Mouse (Mus musculus) intestine, postnatal 0 days (tissue): ENCODE measurements around the gene Hdac11. TPM values are rescaled to one million over a fixed set of nuclear protein-coding genes. Genes with fewer than 3 reads are reported as not detected.

Source experiments
- ATAC-seq: fragments of 200-750 bp; cut with Nextera tagmentation; 2 replicates; pipeline ENCODE4 v1.8.0; 2017; ENCODE audit warnings: mild to moderate bottlenecking, moderate TSS enrichment, moderate library complexity
- H3K27ac ChIP-seq: fragments of 300-500 bp; sonication (generic); 2 replicates; pipeline ENCODE4 v1.5.1; 2014; ENCODE audit warnings: mild to moderate bottlenecking, low read depth, low read length, moderate library complexity
- H3K27me3 ChIP-seq: fragments of 300-500 bp; sonication (generic); replicated peaks from 2 replicates; pipeline ENCODE4 v1.6.1; 2014; ENCODE audit warnings: low read length, mixed read lengths; ENCODE audit not compliant: control insufficient read depth, insufficient read depth
- H3K36me3 ChIP-seq: fragments of 300-500 bp; sonication (generic); 2 replicates; pipeline ENCODE4 v1.6.1; 2014; ENCODE audit warnings: mild to moderate bottlenecking, moderate library complexity; ENCODE audit not compliant: control insufficient read depth, insufficient read depth
- H3K4me1 ChIP-seq: fragments of 300-500 bp; sonication (generic); replicated peaks from 2 replicates; pipeline ENCODE4 v1.6.1; 2014; ENCODE audit warnings: antibody characterized with exemption, low read length, mixed read lengths; ENCODE audit not compliant: control insufficient read depth, insufficient read depth
- H3K4me2 ChIP-seq: fragments of 300-500 bp; sonication (generic); replicated peaks from 2 replicates; pipeline ENCODE4 v1.6.1; 2014; ENCODE audit warnings: low read depth, mild to moderate bottlenecking, moderate library complexity
- H3K4me3 ChIP-seq: fragments of 300-500 bp; sonication (generic); 2 replicates; pipeline ENCODE4 v1.5.1; 2014; ENCODE audit warnings: low read depth, low read length
- H3K9ac ChIP-seq: fragments of 300-500 bp; sonication (generic); 2 replicates; pipeline ENCODE4 v1.6.1; 2014; ENCODE audit warnings: mild to moderate bottlenecking, low read depth, low read length
- H3K9me3 ChIP-seq: fragments of 300-500 bp; sonication (generic); 2 replicates; pipeline ENCODE4 v1.6.1; 2016; ENCODE audit warnings: mixed run types; ENCODE audit not compliant: control insufficient read depth
- CTCF ChIP-seq: sonication (generic); IDR thresholded peaks from 2 replicates; pipeline ENCODE4 v1.5.1; 2016; ENCODE audit warnings: low read depth, mild to moderate bottlenecking, control low read depth, antibody characterized with exemption, moderate library complexity
- WGBS: fragments of 180-500 bp; shearing (Covaris S2); extraction: QIAGEN DNeasy Blood & Tissue Kit; methylation state at CpG from one replicate; pipeline ENCODE4 v1.1.7; 2014; 5-methylcytosine and 5-hydroxymethylcytosine counted together
- polyA plus RNA-seq: library from polyadenylated mRNA; unstranded; fragments of >200 nt; fragmentation: Nextera tagmentation; extraction: Ambion mirVana; gene quantifications from 2 replicates; pipeline ENCODE4 v1.2.1, GENCODE M21; 2015

Gene Hdac11
- polyA plus RNA-seq, 1 experiment from 2014 or later: 4.8 TPM

GRCm38 (mm10) chr6:91200429-91201188 is 44.1 kb downstream of the Hdac11 start:
- WGBS: 60% methylated on average over 8 of the region's 8 CpGs

DNA sequence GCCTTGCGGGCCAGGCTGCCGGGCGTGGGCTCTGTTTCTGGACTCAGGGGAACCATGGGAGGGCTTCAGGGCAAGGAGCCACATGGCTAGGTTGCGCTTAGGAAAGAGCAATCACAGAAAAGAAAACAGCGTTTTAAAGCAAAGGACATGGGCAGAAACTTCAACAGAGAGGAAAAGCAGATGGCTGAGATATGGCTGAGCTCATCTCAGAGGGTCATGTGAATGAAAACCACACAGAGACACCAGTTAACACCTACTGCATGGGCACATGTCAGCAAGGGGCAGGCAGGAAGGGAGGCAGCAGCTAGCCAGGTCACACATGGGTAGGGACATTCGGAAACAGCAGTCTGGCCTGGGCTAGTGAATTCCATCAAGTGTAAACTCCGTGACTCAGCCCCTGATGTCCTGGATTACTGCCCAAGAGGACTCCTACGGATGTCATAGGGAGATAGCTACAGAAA is 45.4 kb downstream of the Hdac11 start:
- H3K27ac ChIP-seq: no peak overlapping the region
- WGBS: 66% methylated on average over 8 of the region's 8 CpGs
- TF ChIP-seq CTCF: no peak

More at GRCm38 (mm10) chr6:91200429-91201188, 44.1 kb downstream of the Hdac11 start:
- TF ChIP-seq CTCF: no peak
- Histone ChIP-seq H3K4me1 (no peaks in the 10 kb centered on the region), H3K27me3 (no peaks in the 10 kb centered on the region), H3K27ac (no peak overlapping the region), H3K9me3 (no peaks in the 10 kb centered on the region), H3K36me3 (no peaks in the 10 kb centered on the region), H3K9ac (no peak overlapping the region), H3K4me2 (no peak overlapping the region), H3K4me3 (no peak overlapping the region)
- no peak for ATAC-seq

DNA sequence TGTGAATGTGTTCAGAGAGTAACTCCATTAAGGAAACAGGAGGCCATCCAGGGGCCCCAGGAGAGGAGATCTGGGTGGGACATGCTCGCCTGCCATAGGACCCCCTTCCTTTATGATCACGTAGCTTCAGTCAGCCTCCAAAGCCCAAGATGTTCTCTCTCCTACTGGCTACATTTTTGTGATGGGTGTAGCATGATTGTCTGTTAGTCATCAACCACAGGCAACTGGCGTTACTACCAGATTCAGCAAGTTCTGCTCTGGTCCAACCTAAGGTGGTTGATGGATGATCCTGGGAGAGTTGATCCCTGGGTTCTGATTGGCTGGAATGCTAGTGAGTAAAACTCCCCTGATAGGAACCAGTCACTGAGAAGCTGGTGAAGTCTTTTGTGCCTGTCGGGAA is 46.1 kb downstream of the Hdac11 start:
- Histone ChIP-seq H3K4me1 (no peaks in the 10 kb centered on the region), H3K9me3 (no peaks in the 10 kb centered on the region), H3K36me3 (no peaks in the 10 kb centered on the region), H3K4me2 (no peak overlapping the region), H3K27ac (no peak overlapping the region), H3K27me3 (no peaks in the 10 kb centered on the region), H3K4me3 (no peak overlapping the region), H3K9ac (no peak overlapping the region)
- no peak for TF ChIP-seq CTCF
- no peak for ATAC-seq
- WGBS: 68% methylated on average over 4 of the region's 4 CpGs

More for the DNA sequence above, 45.4 kb downstream of the Hdac11 start:
- Histone ChIP-seq H3K36me3 (no peaks in the 10 kb centered on the region), H3K4me3 (no peak overlapping the region), H3K9ac (no peak overlapping the region), H3K4me2 (no peak overlapping the region), H3K4me1 (no peaks in the 10 kb centered on the region), H3K9me3 (no peaks in the 10 kb centered on the region), H3K27me3 (no peaks in the 10 kb centered on the region)
- ATAC-seq: no peak

DNA sequence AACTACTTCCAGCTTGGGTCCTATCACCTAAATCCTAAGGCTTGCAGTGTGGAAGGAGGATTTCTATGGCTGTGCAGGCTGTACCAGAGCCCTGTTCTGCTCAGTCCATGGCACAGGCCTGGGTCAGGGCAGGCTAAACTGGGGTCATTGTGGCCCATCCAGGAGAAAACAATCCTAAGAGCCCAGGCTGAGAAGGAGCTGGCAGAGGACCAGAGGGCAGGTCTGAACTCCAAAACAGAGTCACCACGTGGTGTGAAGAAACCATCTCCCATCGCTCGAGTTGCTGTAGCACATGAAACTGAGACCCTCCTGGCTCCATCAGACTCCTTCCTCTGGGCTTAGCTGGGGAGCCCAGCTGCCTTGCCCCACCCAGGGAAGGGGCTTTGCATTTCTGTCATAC is 48.9 kb downstream of the Hdac11 start:
- H3K4me1 ChIP-seq: no peaks in the 10 kb centered on the region
- no peak overlapping the region for H3K4me2 ChIP-seq
- WGBS: 66% methylated on average over 3 of the region's 3 CpGs
- H3K27me3 ChIP-seq: peaks cover under 1% of the 10 kb centered on the region; the same call in 1 of the 2 replicates
- no peak for ATAC-seq
- H3K36me3 ChIP-seq: no peaks in the 10 kb centered on the region
- TF ChIP-seq CTCF: no peak
- H3K4me3 ChIP-seq: no peak overlapping the region
- no peaks in the 10 kb centered on the region for H3K9me3 ChIP-seq
- no peak overlapping the region for H3K9ac ChIP-seq
- H3K27ac ChIP-seq: no peak overlapping the region

GRCm38 (mm10) chr6:91205791-91206190 is 49.3 kb downstream of the Hdac11 start:
- TF ChIP-seq CTCF: no peak
- H3K36me3 ChIP-seq: no peaks in the 10 kb centered on the region
- H3K4me3 ChIP-seq: no peak overlapping the region
- WGBS: 57% methylated on average over 5 of the region's 5 CpGs
- ATAC-seq: no peak
- H3K4me2 ChIP-seq: no peak overlapping the region
- H3K27ac ChIP-seq: no peak overlapping the region
- no peaks in the 10 kb centered on the region for H3K9me3 ChIP-seq
- no peak overlapping the region for H3K9ac ChIP-seq
- peaks cover 5% of the 10 kb centered on the region; the same call in 1 of the 2 replicates for H3K27me3 ChIP-seq
- no peaks in the 10 kb centered on the region for H3K4me1 ChIP-seq

DNA sequence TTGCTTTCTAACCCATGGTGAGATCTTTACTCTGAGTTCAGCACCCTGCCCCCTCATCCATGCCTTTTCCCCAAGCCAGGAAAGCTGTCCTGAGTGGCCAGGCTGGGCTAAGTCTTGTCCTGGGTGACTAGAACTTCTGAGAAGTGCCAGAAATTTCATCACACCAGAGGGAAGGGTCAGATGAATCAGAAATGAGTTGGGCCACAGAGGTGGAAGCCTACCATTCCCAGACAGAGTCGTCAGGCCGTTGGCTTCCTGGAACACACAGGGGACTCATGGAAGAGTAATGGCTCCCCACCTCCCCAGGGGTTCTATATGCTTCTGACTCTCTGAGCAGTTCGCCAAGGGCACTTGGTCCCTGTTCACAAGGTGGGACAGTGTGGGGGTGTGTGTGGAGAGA is 51.0 kb downstream of the Hdac11 start:
- 60% methylated on average over 3 of the region's 3 CpGs for WGBS
- no peak overlapping the region for H3K4me3 ChIP-seq
- H3K4me1 ChIP-seq: no peaks in the 10 kb centered on the region
- H3K4me2 ChIP-seq: no peak overlapping the region
- no peak overlapping the region for H3K9ac ChIP-seq
- no peak for TF ChIP-seq CTCF
- no peak overlapping the region for H3K27ac ChIP-seq
- peaks cover 13% of the 10 kb centered on the region; the same call in 1 of the 2 replicates for H3K27me3 ChIP-seq
- H3K9me3 ChIP-seq: no peaks in the 10 kb centered on the region
- no peak for ATAC-seq
- no peaks in the 10 kb centered on the region for H3K36me3 ChIP-seq
